ENCODE assay signal across 9 mouse cellular contexts in genomic region chr12:33955606-33956295, GRCm38 (mm10). TPM values are rescaled to one million over a fixed set of nuclear protein-coding genes. Genes with fewer than 3 reads are reported as not detected.
A peak's percentile ranks its signal among the peaks of the same experiment; 100 is the strongest.
DNase-seq lines count a peak whose midpoint lies in the region; ATAC-seq and TF ChIP-seq lines count a peak whose summit lies in the region.
"Had no signal": no experiment of that assay in that cellular context is flagged by ENCODE, and none has a peak within 500 bp of the region (broad histone marks: within the 10 kb centered on the region; RNA-seq: fewer than 3 reads in every experiment).

No protein-coding gene starts in this region.

- H3K9ac ChIP-seq in ES-Bruce4 (ENCODE audit: low read depth, poor library complexity, severe bottlenecking): no peak overlapping the region
- peak overlapping the region; percentile 63 for H3K9ac ChIP-seq in embryonic facial prominence, embryonic 12.5 days

- no peaks in the 10 kb centered on the region for H3K4me1 ChIP-seq in ES-Bruce4 (ENCODE audit: control insufficient read depth, insufficient read depth, low read length)
- peaks cover 4% of the 10 kb centered on the region; the same call in 1 of the 2 replicates for H3K4me1 ChIP-seq in embryonic facial prominence, embryonic 12.5 days
- peaks cover 23% of the 10 kb centered on the region for H3K4me1 ChIP-seq in limb, embryonic 10.5 days
- H3K4me1 ChIP-seq in thymus, adult 2 months (replicated peaks; ENCODE audit: control insufficient read depth, insufficient read depth, low read length): peaks cover 9% of the 10 kb centered on the region; the same call in 1 of the 2 replicates

- H3K9me3 ChIP-seq in ES-Bruce4 (replicated peaks; ENCODE audit: control insufficient read depth, insufficient read depth, low read length, poor library complexity, severe bottlenecking): no peaks in the 10 kb centered on the region
- H3K9me3 ChIP-seq in embryonic facial prominence, embryonic 12.5 days: no peaks in the 10 kb centered on the region
- no peaks in the 10 kb centered on the region for H3K9me3 ChIP-seq in limb, embryonic 10.5 days (replicated peaks)

- H3K4me3 ChIP-seq in ES-Bruce4 (ENCODE audit: low read depth, low read length): no peak overlapping the region
- H3K4me3 ChIP-seq in embryonic facial prominence, embryonic 12.5 days: peak overlapping the region; percentile 93
- H3K4me3 ChIP-seq in limb, embryonic 10.5 days: peak overlapping the region; percentile 96
- no peak overlapping the region for H3K4me3 ChIP-seq in thymus, adult 2 months (ENCODE audit: control insufficient read depth, insufficient read depth, low read length)

- 0 out of 2 replicates have a peak, but pooled peaks have one; percentile 1 for TF ChIP-seq EP300 in ES-Bruce4 (IDR thresholded peaks at IDR 0.05; ENCODE audit: insufficient read depth, low read depth, low read length)

- H3K27ac ChIP-seq in ES-Bruce4 (ENCODE audit: insufficient read depth, low read length): no peak overlapping the region
- peak overlapping the region; percentile 69 for H3K27ac ChIP-seq in embryonic facial prominence, embryonic 12.5 days
- peak overlapping the region; percentile 100 for H3K27ac ChIP-seq in limb, embryonic 10.5 days
- no peak overlapping the region for H3K27ac ChIP-seq in thymus, adult 2 months (ENCODE audit: control insufficient read depth, insufficient read depth, low read length)

- no peak for ATAC-seq in embryonic facial prominence, embryonic 12.5 days (ENCODE audit: insufficient number of reproducible peaks, insufficient read depth, low FRiP score, low TSS enrichment)

- no peak for TF ChIP-seq POLR2A in ES-Bruce4 (IDR thresholded peaks at IDR 0.05; ENCODE audit: insufficient read depth, low read length)
- TF ChIP-seq POLR2A in thymus, adult 2 months (IDR thresholded peaks at IDR 0.05; ENCODE audit: control insufficient read depth, extremely low read depth, insufficient read depth, low read length, poor library complexity): no peak

- DNase-seq in heart, adult 11 months: peak; percentile 89
- no peak for DNase-seq in heart, postnatal 10 days
- peak; percentile 84 for DNase-seq in limb, embryonic 10.5 days (ENCODE audit: low spot score)
- no peak for DNase-seq in layer of hippocampus, adult 8-10 months (ENCODE audit: low spot score in 2 of 2)
- no peak for DNase-seq in frontal cortex, postnatal 10 days (ENCODE audit: low spot score in 2 of 2)
- no peak for DNase-seq in thymus, adult 2 months

- no peaks in the 10 kb centered on the region for H3K36me3 ChIP-seq in ES-Bruce4 (ENCODE audit: control insufficient read depth, insufficient read depth, low read length, poor library complexity, severe bottlenecking)
- no peaks in the 10 kb centered on the region for H3K36me3 ChIP-seq in embryonic facial prominence, embryonic 12.5 days
- H3K36me3 ChIP-seq in limb, embryonic 10.5 days: peaks cover 14% of the 10 kb centered on the region
- no peaks in the 10 kb centered on the region for H3K36me3 ChIP-seq in thymus, adult 2 months (ENCODE audit: control insufficient read depth, insufficient read depth, low read length)

- H3K4me2 ChIP-seq in embryonic facial prominence, embryonic 12.5 days (replicated peaks): peak overlapping the region; percentile 63

- no peak for TF ChIP-seq CTCF in ES-Bruce4 (IDR thresholded peaks at IDR 0.05; ENCODE audit: low read depth, low read length)
- no peak for TF ChIP-seq CTCF in thymus, adult 2 months (IDR thresholded peaks at IDR 0.05; ENCODE audit: borderline replicate concordance, control insufficient read depth, extremely low read depth, insufficient read depth, low read length, poor library complexity)

- 3% methylated on average over 28 of the region's 28 CpGs for WGBS in embryonic facial prominence, embryonic 12.5 days
- 1% methylated on average over 28 of the region's 28 CpGs for WGBS in limb, embryonic 10.5 days
- 8% methylated on average over 28 of the region's 28 CpGs for WGBS in thymus, adult 2 months

- H3K27me3 ChIP-seq in ES-Bruce4 (ENCODE audit: control insufficient read depth, insufficient read depth, low read length, poor library complexity, severe bottlenecking): peaks cover 24% of the 10 kb centered on the region
- 0 out of 2 replicates have a peak, but pooled peaks cover 5% of the 10 kb centered on the region for H3K27me3 ChIP-seq in embryonic facial prominence, embryonic 12.5 days
- H3K27me3 ChIP-seq in limb, embryonic 10.5 days (ENCODE audit: low read depth, poor library complexity, severe bottlenecking): 0 out of 2 replicates have a peak, but pooled peaks cover 3% of the 10 kb centered on the region
- H3K27me3 ChIP-seq in thymus, adult 2 months (ENCODE audit: control insufficient read depth, insufficient read depth, low read length): peaks cover 24% of the 10 kb centered on the region

- intact Hi-C loops in heart, postnatal 10 days (cut with DNase I): loop anchor here (5.0 to 10.0 kb wide), 2 partner anchors 351 to 702 kb away; no protein-coding TSS in a partner anchor

RNA-seq across cellular contexts. Expression of gene Twist1, which starts 1.7 kb away (rescaled TPM):
- total RNA-seq in heart, postnatal 10 days (2021): 1 to 10 TPM; 3.6 to 4.5 TPM
- 3.4 and 6.2 TPM in 2 replicates for polyA plus RNA-seq in ES-Bruce4 (2011; ENCODE audit: insufficient read depth, insufficient read length, low read depth, missing spikeins)
- polyA plus RNA-seq in embryonic facial prominence, embryonic 12.5 days (2016; fragmentation: Nextera tagmentation; extraction: Ambion mirVana): 79.1 and 85.3 TPM in 2 replicates
- polyA plus RNA-seq in limb, embryonic 10.5 days (2016; fragmentation: Nextera tagmentation; extraction: Ambion mirVana): 31.0 and 33.4 TPM in 2 replicates
- 1 to 10 TPM; 1.2 to 1.9 (median 1.3) TPM for total RNA-seq in layer of hippocampus, adult 8-10 months (2022)
- 2.7 and 3.3 TPM in 2 replicates for polyA plus RNA-seq in thymus, adult 2 months (2012; rRNA removed)
- total RNA-seq: megakaryocyte progenitor cell, adult 5-6 weeks had no signal

RNA-seq across cellular contexts. Expression of gene Ferd3l, which starts 27.5 kb away (rescaled TPM):
- total RNA-seq in heart, postnatal 10 days (2021): not detected
- not detected in 2 replicates for polyA plus RNA-seq in ES-Bruce4 (2011; ENCODE audit: insufficient read depth, insufficient read length, low read depth, missing spikeins)
- polyA plus RNA-seq in embryonic facial prominence, embryonic 12.5 days (2016; fragmentation: Nextera tagmentation; extraction: Ambion mirVana): 0.19 TPM in 1 of 2 replicates, not detected in the other
- polyA plus RNA-seq in limb, embryonic 10.5 days (2016; fragmentation: Nextera tagmentation; extraction: Ambion mirVana): not detected in 2 replicates
- total RNA-seq in layer of hippocampus, adult 8-10 months (2022): not detected
- polyA plus RNA-seq in thymus, adult 2 months (2012; rRNA removed): not detected in 2 replicates
- total RNA-seq: megakaryocyte progenitor cell, adult 5-6 weeks had no signal

Comparison
In these comparisons a context has a peak if more than half of its experiments do, and no peak if none do; other contexts are left out.
1. DNase-seq: peak in heart, adult 11 months (single experiment) and limb, embryonic 10.5 days (single experiment); none in heart, postnatal 10 days (0 of 2), layer of hippocampus, adult 8-10 months (0 of 2), frontal cortex, postnatal 10 days (0 of 2) and thymus, adult 2 months (single experiment).
2. H3K27ac ChIP-seq: peak in embryonic facial prominence, embryonic 12.5 days (single experiment) and limb, embryonic 10.5 days (single experiment); none in ES-Bruce4 (single experiment) and thymus, adult 2 months (single experiment).
3. H3K4me3 ChIP-seq: peak in embryonic facial prominence, embryonic 12.5 days (single experiment) and limb, embryonic 10.5 days (single experiment); none in ES-Bruce4 (single experiment) and thymus, adult 2 months (single experiment).